Mouse (Mus musculus): ENCODE data around the gene Shoc2. TPM values are rescaled to one million over a fixed set of nuclear protein-coding genes. Genes with fewer than 3 reads are reported as not detected.

Shoc2 gene
- 38.7 and 39.4 TPM in 2 replicates for polyA plus RNA-seq (2012; rRNA removed)

DNA sequence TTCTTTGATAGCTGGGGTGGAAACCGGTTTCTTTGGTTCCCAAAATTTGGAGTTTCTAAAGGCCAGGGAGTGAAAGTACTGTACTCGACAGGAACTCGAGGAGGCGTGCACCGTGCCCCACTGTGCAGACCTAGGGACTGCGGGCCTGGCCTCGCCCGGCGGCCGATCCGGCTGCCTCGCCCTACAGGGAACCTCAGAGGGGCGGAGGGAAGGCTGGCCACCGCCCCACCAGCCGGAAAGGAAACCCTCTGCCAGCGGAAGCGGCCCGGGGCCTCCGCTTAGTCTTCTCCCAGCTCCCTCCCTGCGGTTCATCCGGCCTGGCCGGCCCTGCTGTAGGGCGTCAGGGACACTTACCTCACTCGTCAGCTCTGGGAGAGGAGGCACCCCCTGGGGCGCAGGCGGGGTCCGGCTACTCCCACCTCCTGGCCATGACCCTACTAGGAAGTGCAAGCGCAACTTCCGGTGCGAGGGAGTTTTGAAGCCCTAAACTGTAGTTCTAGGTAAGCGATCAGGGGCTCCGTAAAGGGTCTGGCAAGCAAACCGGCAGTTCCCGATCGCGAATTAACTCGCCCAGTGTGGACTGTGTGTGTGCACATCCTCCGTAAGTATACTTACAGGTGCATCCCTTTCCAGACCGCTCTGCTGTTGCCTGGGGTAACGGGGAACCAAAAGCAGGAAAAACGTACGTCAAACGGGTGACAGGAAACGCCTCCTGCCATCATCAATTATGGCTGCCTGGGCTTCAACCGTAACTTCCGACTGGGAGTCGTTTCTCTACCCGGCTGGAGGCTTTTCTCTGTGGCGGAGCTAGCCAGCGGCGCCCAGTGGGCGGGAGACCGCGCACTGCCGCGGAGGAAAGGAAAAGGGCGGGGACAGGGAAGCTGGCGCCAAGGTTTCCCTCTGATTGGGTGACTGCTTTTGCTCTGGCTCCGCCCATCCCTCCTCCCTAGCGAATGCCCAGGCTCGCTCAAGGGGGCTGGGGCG lies at the start of gene Shoc2, which contains the start of gene Bbip1:
Gene Shoc2, plus strand, starts transcription at position 505 of the 984 bp plus-strand sequence.
Gene Bbip1, minus strand, starts transcription at position 826 of the 984 bp plus-strand sequence.

DNA sequence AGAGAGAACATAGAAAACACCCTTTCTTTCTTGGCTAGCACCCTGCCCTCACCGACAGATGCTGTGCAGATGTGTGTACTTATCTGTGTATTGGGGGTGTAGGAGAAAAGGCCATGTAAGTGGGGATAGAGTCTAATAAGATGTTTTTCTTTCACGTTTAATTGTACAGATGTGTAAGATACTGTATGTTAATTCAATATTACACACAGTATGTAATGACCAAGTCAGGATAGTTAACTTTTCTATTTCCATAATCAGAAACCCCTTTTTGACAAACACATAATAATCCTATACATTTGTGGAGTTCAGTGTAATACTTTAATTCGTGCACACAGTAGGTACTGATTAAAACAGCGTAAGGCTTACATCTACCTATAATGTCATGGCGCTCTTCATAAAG lies 99.7 kb downstream of the Shoc2 start, which contains the start of gene Adra2a:
Gene Adra2a, plus strand, starts transcription at position 301 of the 400 bp plus-strand sequence.

Other genes starting within 250 kb of the Shoc2 start
- gene Pdcd4, start 52.1 kb upstream of the Shoc2 start, polyA plus RNA-seq (2012; rRNA removed) = 39.9 and 41.4 TPM in 2 replicates
- 103 and 128 TPM in 2 replicates for gene Bbip1, start 321 bp downstream of the Shoc2 start, polyA plus RNA-seq (2012; rRNA removed)
- 9.7 and 11.8 TPM in 2 replicates for gene Adra2a, start 99.8 kb downstream of the Shoc2 start, polyA plus RNA-seq (2012; rRNA removed)

Data from central nervous system, embryonic 14 days (tissue).